Mouse (Mus musculus): ENCODE measurements at regions not wholly inside any gene's neighbourhood (a gene's known extent, or its start where the extent isn't known, plus 50 kb on each side); places are given as distances from the start of the nearest gene placed in this dataset.

DNA sequence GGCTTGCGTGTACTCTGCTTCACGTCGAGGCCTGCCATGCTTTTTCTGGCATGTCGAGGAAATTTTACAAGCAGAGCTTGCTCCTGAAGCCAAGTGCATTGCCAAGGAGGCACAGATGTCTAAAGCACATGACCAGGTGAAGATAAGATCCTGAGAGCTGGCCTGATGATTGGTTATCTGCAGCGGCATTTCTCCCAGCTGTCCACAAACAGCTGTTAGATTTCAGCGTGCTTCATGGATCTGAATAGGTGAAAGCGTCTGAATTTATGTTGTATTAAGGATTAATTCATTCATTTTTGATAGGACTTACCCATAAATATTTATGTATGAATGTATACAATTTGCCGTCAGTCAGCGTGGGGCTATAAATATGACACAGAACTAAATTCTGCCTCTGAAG lies 327.7 kb downstream of the Gpat3 start:
- H3K36me3 ChIP-seq = no peaks in the 10 kb centered on the region
- no peaks in the 10 kb centered on the region for H3K9me3 ChIP-seq
- WGBS = 90% methylated on average over 9 of the region's 9 CpGs
- no peak overlapping the region for H3K27ac ChIP-seq
- H3K9ac ChIP-seq = no peak overlapping the region
- H3K4me3 ChIP-seq = no peak overlapping the region
- no peak for ATAC-seq (ENCODE audit: insufficient number of reproducible peaks, insufficient read depth, low FRiP score, low TSS enrichment)
- H3K27me3 ChIP-seq = no peaks in the 10 kb centered on the region
- no peaks in the 10 kb centered on the region for H3K4me1 ChIP-seq
- H3K4me2 ChIP-seq (replicated peaks) = no peak overlapping the region

DNA sequence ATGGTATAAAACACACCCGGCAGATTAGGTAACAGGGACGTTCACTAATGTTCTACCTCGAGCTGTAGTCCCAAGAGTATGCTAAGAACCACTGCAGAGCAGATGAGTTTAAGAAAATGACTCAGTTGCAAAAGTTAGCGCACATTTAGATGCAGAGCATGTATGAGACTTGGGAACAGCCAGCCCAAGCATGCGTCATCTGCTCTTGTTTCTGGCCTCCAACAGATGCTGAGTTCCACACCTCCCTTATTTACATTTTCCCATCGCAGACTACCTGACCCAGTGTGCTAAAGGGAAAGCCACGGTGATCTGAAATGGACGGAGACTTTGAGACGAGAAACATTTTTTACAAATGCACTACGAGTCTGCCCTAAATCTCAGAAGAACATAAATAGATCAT lies 327.3 kb downstream of the Gpat3 start:
- WGBS = 82% methylated on average over 10 of the region's 10 CpGs
- Histone ChIP-seq H3K9me3 (no peaks in the 10 kb centered on the region), H3K36me3 (no peaks in the 10 kb centered on the region), H3K27ac (no peak overlapping the region), H3K4me2 (replicated peaks) (no peak overlapping the region), H3K4me1 (no peaks in the 10 kb centered on the region), H3K9ac (no peak overlapping the region), H3K27me3 (no peaks in the 10 kb centered on the region), H3K4me3 (no peak overlapping the region)
- no peak for ATAC-seq (ENCODE audit: insufficient number of reproducible peaks, insufficient read depth, low FRiP score, low TSS enrichment)

- no peak for ATAC-seq (ENCODE audit: insufficient number of reproducible peaks, insufficient read depth, low FRiP score, low TSS enrichment)
- Histone ChIP-seq H3K9ac (no peak overlapping the region), H3K27ac (no peak overlapping the region), H3K4me1 (no peaks in the 10 kb centered on the region), H3K27me3 (no peaks in the 10 kb centered on the region), H3K4me3 (no peak overlapping the region), H3K9me3 (no peaks in the 10 kb centered on the region), H3K4me2 (replicated peaks) (no peak overlapping the region), H3K36me3 (no peaks in the 10 kb centered on the region)
- WGBS = 86% methylated on average over 2 of the region's 2 CpGs
These were observed 323.6 kb downstream of the Gpat3 start for GRCm38 (mm10) chr5:101169074-101169473.

- H3K27me3 ChIP-seq = no peaks in the 10 kb centered on the region
- H3K4me1 ChIP-seq = peaks cover 4% of the 10 kb centered on the region; the same call in 1 of the 2 replicates
- no peak for ATAC-seq (ENCODE audit: insufficient number of reproducible peaks, insufficient read depth, low FRiP score, low TSS enrichment)
- no peak overlapping the region for H3K9ac ChIP-seq
- H3K36me3 ChIP-seq = no peaks in the 10 kb centered on the region
- H3K4me3 ChIP-seq = no peak overlapping the region
- no peaks in the 10 kb centered on the region for H3K9me3 ChIP-seq
- no peak overlapping the region for H3K27ac ChIP-seq
- H3K4me2 ChIP-seq (replicated peaks) = no peak overlapping the region
- 41% methylated on average over 8 of the region's 8 CpGs for WGBS
These were observed 318.2 kb downstream of the Gpat3 start for GRCm38 (mm10) chr5:101163624-101164213.

GRCm38 (mm10) chr5:101163112-101163511 lies 317.6 kb downstream of the Gpat3 start:
- WGBS = 51% methylated on average over 5 of the region's 5 CpGs
- Histone ChIP-seq H3K4me1 (peaks cover 4% of the 10 kb centered on the region; the same call in 1 of the 2 replicates), H3K27me3 (no peaks in the 10 kb centered on the region), H3K9ac (no peak overlapping the region), H3K27ac (no peak overlapping the region), H3K36me3 (no peaks in the 10 kb centered on the region), H3K4me2 (replicated peaks) (no peak overlapping the region), H3K4me3 (no peak overlapping the region), H3K9me3 (no peaks in the 10 kb centered on the region)
- ATAC-seq (ENCODE audit: insufficient number of reproducible peaks, insufficient read depth, low FRiP score, low TSS enrichment) = no peak

- Histone ChIP-seq H3K9me3 (no peaks in the 10 kb centered on the region), H3K27me3 (no peaks in the 10 kb centered on the region), H3K4me2 (replicated peaks) (no peak overlapping the region), H3K27ac (no peak overlapping the region), H3K4me3 (no peak overlapping the region), H3K4me1 (no peaks in the 10 kb centered on the region), H3K36me3 (no peaks in the 10 kb centered on the region), H3K9ac (no peak overlapping the region)
- ATAC-seq (ENCODE audit: insufficient number of reproducible peaks, insufficient read depth, low FRiP score, low TSS enrichment) = no peak
- 61% methylated on average over 1 of the region's 1 CpGs for WGBS
These were observed 311.9 kb downstream of the Gpat3 start for GRCm38 (mm10) chr5:101157416-101157815.

- Histone ChIP-seq H3K9me3 (no peaks in the 10 kb centered on the region), H3K4me2 (replicated peaks) (no peak overlapping the region), H3K27ac (no peak overlapping the region), H3K4me3 (no peak overlapping the region), H3K36me3 (no peaks in the 10 kb centered on the region), H3K4me1 (no peaks in the 10 kb centered on the region), H3K9ac (no peak overlapping the region), H3K27me3 (no peaks in the 10 kb centered on the region)
- 76% methylated on average over 3 of the region's 3 CpGs for whole genome bisulfite sequencing
- no peak for ATAC-seq (ENCODE audit: insufficient number of reproducible peaks, insufficient read depth, low FRiP score, low TSS enrichment)
These were observed 300.8 kb downstream of the Gpat3 start for GRCm38 (mm10) chr5:101146345-101146744.

DNA sequence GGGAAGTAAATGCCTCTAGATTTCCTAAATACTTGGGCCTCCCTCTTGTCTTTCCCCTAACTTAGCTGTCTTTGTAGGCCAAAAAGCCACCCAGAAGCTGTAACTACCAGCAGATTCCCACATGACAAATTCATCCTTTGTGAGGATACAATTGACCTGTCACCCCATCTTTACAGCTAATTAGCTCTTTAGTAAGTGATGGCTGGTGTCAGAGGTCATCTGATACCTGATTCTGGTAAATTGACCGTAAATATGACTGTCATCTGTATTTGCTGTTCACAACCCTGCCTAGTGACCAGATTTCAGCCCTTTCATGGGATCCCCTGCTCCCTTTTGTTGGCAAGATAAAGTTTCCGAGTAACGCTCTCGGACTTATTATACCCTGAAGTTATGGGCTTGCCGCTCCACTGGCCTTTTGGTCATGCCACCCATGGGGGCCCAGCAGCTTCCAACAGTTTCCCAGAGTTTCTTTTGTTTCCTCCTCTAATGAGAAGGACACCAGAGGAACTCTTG lies 279.5 kb downstream of the Gpat3 start:
- no peaks in the 10 kb centered on the region for H3K9me3 ChIP-seq
- H3K27ac ChIP-seq = no peak overlapping the region
- H3K9ac ChIP-seq = no peak overlapping the region
- no peak overlapping the region for H3K4me3 ChIP-seq
- no peaks in the 10 kb centered on the region for H3K27me3 ChIP-seq
- ATAC-seq (ENCODE audit: insufficient number of reproducible peaks, insufficient read depth, low FRiP score, low TSS enrichment) = no peak
- H3K4me1 ChIP-seq = peaks cover 5% of the 10 kb centered on the region; the same call in 1 of the 2 replicates
- no peaks in the 10 kb centered on the region for H3K36me3 ChIP-seq
- 23% methylated on average over 5 of the region's 5 CpGs for WGBS
- no peak overlapping the region for H3K4me2 ChIP-seq (replicated peaks)

DNA sequence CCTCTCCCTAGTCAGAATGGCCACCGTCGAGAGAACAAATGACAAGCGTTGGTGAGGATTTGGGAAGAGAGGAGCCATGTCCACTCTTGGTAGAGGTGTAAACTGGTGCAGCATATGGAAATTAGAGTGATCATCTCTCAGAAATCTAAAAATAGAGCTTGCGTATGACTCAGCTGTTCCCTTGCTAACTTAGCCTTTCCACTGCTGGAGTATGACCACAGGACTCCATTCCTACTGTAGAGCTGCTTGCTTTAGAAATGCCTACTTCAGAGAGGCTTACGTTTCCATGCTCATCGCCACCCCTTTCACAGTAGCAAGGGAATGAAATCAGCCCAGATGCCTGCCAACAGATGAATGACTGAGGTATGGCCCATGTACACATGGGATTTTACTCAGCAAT lies 277.4 kb downstream of the Gpat3 start:
- H3K4me1 ChIP-seq = peaks cover 5% of the 10 kb centered on the region; the same call in 1 of the 2 replicates
- H3K27me3 ChIP-seq = no peaks in the 10 kb centered on the region
- no peak overlapping the region for H3K4me3 ChIP-seq
- no peaks in the 10 kb centered on the region for H3K36me3 ChIP-seq
- H3K27ac ChIP-seq = no peak overlapping the region
- no peak overlapping the region for H3K4me2 ChIP-seq (replicated peaks)
- no peak for ATAC-seq (ENCODE audit: insufficient number of reproducible peaks, insufficient read depth, low FRiP score, low TSS enrichment)
- no peak overlapping the region for H3K9ac ChIP-seq
- 91% methylated on average over 6 of the region's 6 CpGs for WGBS
- H3K9me3 ChIP-seq = no peaks in the 10 kb centered on the region

DNA sequence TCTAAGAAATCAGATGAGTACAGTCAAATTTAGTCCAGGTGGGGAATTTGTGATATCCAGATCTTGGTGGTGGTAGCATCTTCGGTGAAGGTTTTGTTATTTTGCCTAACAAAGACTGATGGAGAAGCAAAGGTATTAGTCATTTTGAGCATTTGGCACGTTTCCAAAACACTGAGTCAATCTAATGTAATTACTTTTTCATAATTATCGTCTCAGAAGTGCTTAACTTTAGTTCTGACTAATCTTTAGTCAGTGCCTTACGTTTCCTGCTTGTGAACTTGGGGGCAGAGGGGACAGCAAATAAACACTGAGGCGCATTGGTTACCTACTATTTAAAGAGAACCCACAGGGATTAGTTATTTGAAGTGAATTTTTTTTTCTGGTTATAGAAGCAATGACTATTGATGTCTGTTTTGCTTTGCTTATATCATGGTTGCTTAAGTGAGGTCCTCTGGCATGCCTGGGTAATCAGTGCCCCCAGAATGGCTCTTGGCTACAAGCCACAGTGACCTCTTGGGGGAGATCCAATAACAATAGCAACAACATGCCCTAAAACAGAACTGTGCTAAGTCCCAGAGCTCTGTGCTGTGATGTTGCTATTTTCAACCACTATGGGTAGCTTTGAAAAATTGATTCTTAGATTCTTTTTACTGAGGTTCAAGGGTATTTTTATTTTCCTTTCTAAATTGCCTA lies 275.1 kb downstream of the Gpat3 start:
- Histone ChIP-seq H3K4me2 (replicated peaks) (no peak overlapping the region), H3K4me3 (no peak overlapping the region), H3K4me1 (peaks cover 5% of the 10 kb centered on the region; the same call in 1 of the 2 replicates), H3K36me3 (no peaks in the 10 kb centered on the region), H3K27me3 (no peaks in the 10 kb centered on the region), H3K27ac (no peak overlapping the region), H3K9ac (no peak overlapping the region), H3K9me3 (no peaks in the 10 kb centered on the region)
- ATAC-seq (ENCODE audit: insufficient number of reproducible peaks, insufficient read depth, low FRiP score, low TSS enrichment) = no peak
- 42% methylated on average over 5 of the region's 5 CpGs for WGBS

- H3K27ac ChIP-seq = no peak overlapping the region
These were observed 266.7 kb downstream of the Gpat3 start for GRCm38 (mm10) chr5:101112151-101112769.

DNA sequence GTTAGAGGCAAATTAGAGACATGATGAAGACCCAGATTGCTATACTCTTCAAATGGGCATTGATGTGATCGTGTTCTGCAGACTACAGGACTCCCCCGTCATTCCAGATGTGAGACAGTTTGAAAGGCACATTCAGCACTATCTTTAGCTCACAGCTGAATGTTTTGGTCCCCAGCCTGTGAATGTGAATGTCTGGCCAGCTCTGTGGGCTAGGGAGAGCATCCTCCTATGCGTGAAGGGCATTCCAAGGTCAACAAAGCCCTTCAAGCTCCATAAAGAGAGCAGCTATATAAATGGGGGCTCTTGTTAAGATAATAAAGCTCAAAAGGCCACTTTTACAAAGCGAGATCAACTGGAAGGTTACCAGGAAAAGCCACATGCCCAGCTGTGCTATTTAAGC lies 266.1 kb downstream of the Gpat3 start:
- no peak overlapping the region for H3K4me2 ChIP-seq (replicated peaks)
- no peak overlapping the region for H3K27ac ChIP-seq
- 56% methylated on average over 4 of the region's 4 CpGs for WGBS
- H3K27me3 ChIP-seq = no peaks in the 10 kb centered on the region
- no peak overlapping the region for H3K9ac ChIP-seq
- no peak overlapping the region for H3K4me3 ChIP-seq
- no peak for ATAC-seq (ENCODE audit: insufficient number of reproducible peaks, insufficient read depth, low FRiP score, low TSS enrichment)
- H3K4me1 ChIP-seq = no peaks in the 10 kb centered on the region
- H3K36me3 ChIP-seq = no peaks in the 10 kb centered on the region
- H3K9me3 ChIP-seq = no peaks in the 10 kb centered on the region

More at GRCm38 (mm10) chr5:101112151-101112769, 266.7 kb downstream of the Gpat3 start:
- Histone ChIP-seq H3K4me2 (replicated peaks) (no peak overlapping the region), H3K9me3 (no peaks in the 10 kb centered on the region), H3K4me1 (no peaks in the 10 kb centered on the region), H3K36me3 (no peaks in the 10 kb centered on the region), H3K9ac (no peak overlapping the region), H3K4me3 (no peak overlapping the region), H3K27me3 (no peaks in the 10 kb centered on the region)
- WGBS = 35% methylated on average over 7 of the region's 7 CpGs
- no peak for ATAC-seq (ENCODE audit: insufficient number of reproducible peaks, insufficient read depth, low FRiP score, low TSS enrichment)
